Mouse (Mus musculus) neural tube, embryonic 14.5 days (tissue): ENCODE data around the gene Rsrc1. TPM values are rescaled to one million over a fixed set of nuclear protein-coding genes. Genes with fewer than 3 reads are reported as not detected.

Source experiments
- ATAC-seq: fragments of 200-750 bp; cut with Nextera tagmentation; 2 replicates; pipeline ENCODE4 v1.8.0; 2017; ENCODE audit warnings: low read depth, mild to moderate bottlenecking, moderate TSS enrichment, moderate library complexity
- H3K27ac ChIP-seq: fragments of 300-500 bp; sonication (generic); 2 replicates; pipeline ENCODE4 v1.5.1; 2014; ENCODE audit warnings: low read depth, mild to moderate bottlenecking, control low read depth, low read length, moderate library complexity, mixed read lengths
- H3K27me3 ChIP-seq: fragments of 300-500 bp; sonication (generic); 2 replicates; pipeline ENCODE4 v1.6.1; 2014; ENCODE audit warnings: low read length; ENCODE audit not compliant: control insufficient read depth, insufficient read depth
- H3K36me3 ChIP-seq: fragments of 300-500 bp; sonication (generic); 2 replicates; pipeline ENCODE4 v1.6.1; 2014; ENCODE audit warnings: low read length, mixed read lengths; ENCODE audit not compliant: control insufficient read depth, insufficient read depth
- H3K4me1 ChIP-seq: fragments of 300-500 bp; sonication (generic); 2 replicates; pipeline ENCODE4 v1.6.1; 2014; ENCODE audit warnings: low read length; ENCODE audit not compliant: control insufficient read depth, insufficient read depth
- H3K4me2 ChIP-seq: fragments of 300-500 bp; sonication (generic); 2 replicates; pipeline ENCODE4 v1.6.1; 2014; ENCODE audit warnings: mild to moderate bottlenecking, low read depth, low read length, control low read depth
- H3K4me3 ChIP-seq: fragments of 300-500 bp; sonication (generic); 2 replicates; pipeline ENCODE4 v1.5.1; 2014; ENCODE audit warnings: low read depth, low read length, control low read depth, mixed read lengths
- H3K9ac ChIP-seq: fragments of 300-500 bp; sonication (generic); replicated peaks from 2 replicates; pipeline ENCODE4 v1.6.1; 2014; ENCODE audit warnings: low read depth, mild to moderate bottlenecking, control low read depth, low read length, mixed read lengths
- H3K9me3 ChIP-seq: fragments of 300-500 bp; sonication (generic); 2 replicates; pipeline ENCODE4 v1.6.1; 2016; ENCODE audit warnings: low read length; ENCODE audit not compliant: control insufficient read depth
- WGBS: fragments of 180-500 bp; shearing (Covaris S2); extraction: QIAGEN DNeasy Blood & Tissue Kit; methylation state at CpG from one replicate; pipeline ENCODE4 v1.1.7; 2014; 5-methylcytosine and 5-hydroxymethylcytosine counted together
- polyA plus RNA-seq: library from polyadenylated mRNA; unstranded; fragments of >200 nt; fragmentation: Nextera tagmentation; extraction: Ambion mirVana; gene quantifications from 2 replicates; pipeline ENCODE4 v1.2.1, GENCODE M21; 2014

Rsrc1 gene
- polyA plus RNA-seq, 1 experiment from 2014 or later, result 36.1 TPM

DNA sequence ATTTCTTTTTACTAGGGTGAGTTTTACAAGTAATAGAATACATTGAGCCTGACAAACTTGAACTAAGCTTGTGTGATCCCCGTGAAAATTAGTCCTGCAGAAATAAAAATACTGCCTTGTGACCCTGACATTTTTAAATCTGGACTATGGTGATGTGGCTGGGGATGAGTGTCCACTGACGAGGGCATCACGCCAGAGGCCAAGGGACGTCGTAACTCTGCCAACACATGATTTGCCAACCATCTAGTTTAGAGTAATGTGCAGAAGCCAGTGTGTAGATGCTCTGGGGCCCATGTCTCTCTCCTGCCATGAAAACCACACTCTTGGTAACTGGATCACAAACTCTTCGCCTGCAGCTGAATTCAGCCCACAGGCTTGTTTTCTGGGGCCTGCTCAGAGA is 386.3 kb downstream of the Rsrc1 start:
- no peak overlapping the region for H3K27ac ChIP-seq
- no peak overlapping the region for H3K4me3 ChIP-seq
- H3K27me3 ChIP-seq, result no peaks in the 10 kb centered on the region
- no peaks in the 10 kb centered on the region for H3K9me3 ChIP-seq
- no peak overlapping the region for H3K4me2 ChIP-seq
- no peak overlapping the region for H3K9ac ChIP-seq
- H3K4me1 ChIP-seq, result no peaks in the 10 kb centered on the region
- H3K36me3 ChIP-seq, result no peaks in the 10 kb centered on the region
- WGBS, result 80% methylated on average over 6 of the region's 6 CpGs
- no peak for ATAC-seq

GRCm38 (mm10) chr3:67369407-67370079 is 388.4 kb downstream of the Rsrc1 start:
- Histone ChIP-seq H3K4me3 (no peak overlapping the region), H3K9me3 (no peaks in the 10 kb centered on the region), H3K27ac (no peak overlapping the region), H3K9ac (no peak overlapping the region), H3K4me2 (no peak overlapping the region), H3K36me3 (no peaks in the 10 kb centered on the region), H3K4me1 (no peaks in the 10 kb centered on the region), H3K27me3 (no peaks in the 10 kb centered on the region)
- 83% methylated on average over 5 of the region's 5 CpGs for WGBS
- no peak for ATAC-seq

GRCm38 (mm10) chr3:67372194-67372593 is 391.0 kb downstream of the Rsrc1 start:
- Histone ChIP-seq H3K4me1 (no peaks in the 10 kb centered on the region), H3K4me2 (no peak overlapping the region), H3K27me3 (no peaks in the 10 kb centered on the region), H3K9me3 (no peaks in the 10 kb centered on the region), H3K4me3 (no peak overlapping the region), H3K27ac (no peak overlapping the region), H3K9ac (no peak overlapping the region), H3K36me3 (no peaks in the 10 kb centered on the region)
- no peak for ATAC-seq
- 80% methylated on average over 4 of the region's 4 CpGs for WGBS

GRCm38 (mm10) chr3:67372781-67373180 is 391.6 kb downstream of the Rsrc1 start:
- no peak for ATAC-seq
- H3K9ac ChIP-seq, result no peak overlapping the region
- H3K9me3 ChIP-seq, result no peaks in the 10 kb centered on the region
- no peak overlapping the region for H3K4me3 ChIP-seq
- H3K27me3 ChIP-seq, result no peaks in the 10 kb centered on the region
- H3K4me1 ChIP-seq, result no peaks in the 10 kb centered on the region
- no peak overlapping the region for H3K4me2 ChIP-seq
- WGBS, result 66% methylated on average over 5 of the region's 5 CpGs
- no peak overlapping the region for H3K27ac ChIP-seq
- H3K36me3 ChIP-seq, result no peaks in the 10 kb centered on the region

GRCm38 (mm10) chr3:67373872-67374271 is 392.7 kb downstream of the Rsrc1 start, which contains the start of gene Mlf1:
TSS of gene Mlf1 (plus strand) at chr3:67374097.
- Histone ChIP-seq H3K9me3 (no peaks in the 10 kb centered on the region), H3K27me3 (no peaks in the 10 kb centered on the region), H3K27ac (no peak within 1 kb of the TSS), H3K4me3 (peak within 1 kb of the TSS; percentile 50), H3K4me1 (no peaks in the 10 kb centered on the region), H3K4me2 (peak within 1 kb of the TSS; percentile 79), H3K36me3 (no peaks in the 10 kb centered on the region), H3K9ac (peak within 1 kb of the TSS; percentile 52)
- under 1% methylated on average over 30 of the region's 35 CpGs for WGBS
- peak; percentile 100 for ATAC-seq

GRCm38 (mm10) chr3:67374360-67374778 is 393.2 kb downstream of the Rsrc1 start:
- H3K9ac ChIP-seq, result peak overlapping the region; percentile 52
- no peaks in the 10 kb centered on the region for H3K27me3 ChIP-seq
- H3K27ac ChIP-seq, result no peak overlapping the region
- H3K4me1 ChIP-seq, result no peaks in the 10 kb centered on the region
- peak overlapping the region; percentile 79 for H3K4me2 ChIP-seq
- ATAC-seq, result peak; percentile 41
- H3K36me3 ChIP-seq, result no peaks in the 10 kb centered on the region
- H3K4me3 ChIP-seq, result peak overlapping the region; percentile 50
- 40% methylated on average over 7 of the region's 7 CpGs for WGBS
- H3K9me3 ChIP-seq, result no peaks in the 10 kb centered on the region

- WGBS, result 55% methylated on average over 3 of the region's 3 CpGs
- ATAC-seq, result no peak
- H3K9me3 ChIP-seq, result no peaks in the 10 kb centered on the region
Observed at GRCm38 (mm10) chr3:67375063-67375462, 393.9 kb downstream of the Rsrc1 start, which contains the start of gene Gm17402. TSS of gene Gm17402 (minus strand) at chr3:67375163.

GRCm38 (mm10) chr3:67378215-67378614 is 397.0 kb downstream of the Rsrc1 start:
- H3K9me3 ChIP-seq, result no peaks in the 10 kb centered on the region
- no peak for ATAC-seq
- no peak overlapping the region for H3K9ac ChIP-seq
- H3K27ac ChIP-seq, result no peak overlapping the region
- H3K36me3 ChIP-seq, result no peaks in the 10 kb centered on the region
- no peak overlapping the region for H3K4me3 ChIP-seq
- H3K4me2 ChIP-seq, result no peak overlapping the region
- no peaks in the 10 kb centered on the region for H3K4me1 ChIP-seq
- no peaks in the 10 kb centered on the region for H3K27me3 ChIP-seq

More at GRCm38 (mm10) chr3:67375063-67375462, 393.9 kb downstream of the Rsrc1 start, which contains the start of gene Gm17402:
- Histone ChIP-seq H3K4me1 (no peaks in the 10 kb centered on the region), H3K9ac (peak within 1 kb of the TSS; percentile 52), H3K27ac (no peak within 1 kb of the TSS), H3K27me3 (no peaks in the 10 kb centered on the region), H3K36me3 (no peaks in the 10 kb centered on the region), H3K4me3 (peak within 1 kb of the TSS; percentile 50), H3K4me2 (peak within 1 kb of the TSS; percentile 79)
